In the genomic region with DNA sequence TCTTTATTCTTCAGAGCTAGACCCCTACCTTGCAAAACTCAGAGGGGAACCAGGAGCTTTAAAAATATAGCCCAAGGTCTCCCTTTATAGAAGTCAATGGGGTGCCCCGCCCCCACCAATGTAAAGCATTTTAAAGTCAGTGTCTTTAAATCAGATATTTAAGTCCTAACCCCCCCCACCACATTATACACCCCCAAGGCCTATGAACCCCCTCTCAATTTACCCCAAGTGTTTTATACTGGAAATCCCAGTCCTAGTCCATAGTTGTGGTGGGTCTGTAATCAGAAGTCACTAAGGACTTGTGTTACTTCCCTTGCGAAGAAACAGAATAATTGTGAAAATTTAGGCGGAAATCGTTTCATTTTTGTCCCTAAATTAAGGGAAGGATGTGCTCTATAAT, we compare ENCODE assay signal across 8 mouse cellular contexts. TPM values are rescaled to one million over a fixed set of nuclear protein-coding genes. Genes with fewer than 3 reads are reported as not detected.
DNase-seq lines count a peak whose midpoint lies in the region; ATAC-seq and TF ChIP-seq lines count a peak whose summit lies in the region.

No protein-coding gene starts in this region.

- whole genome bisulfite sequencing in neural tube, embryonic 15.5 days = 21% methylated on average over 4 of the region's 4 CpGs

- DNase-seq in cerebellum, adult 9-11 months = peak; percentile 24
- no peak for DNase-seq in cerebellum, adult 11-12 months
- DNase-seq in testis, postnatal 14 days (ENCODE audit: low spot score) = no peak
- peak; percentile 28 to 46 for DNase-seq in kidney, postnatal 4 days
- DNase-seq in layer of hippocampus, adult 9-10 months (ENCODE audit: low spot score) = no peak
- DNase-seq in layer of hippocampus, adult 11-12 months (ENCODE audit: low spot score) = no peak

- no peak overlapping the region for H3K4me3 ChIP-seq in testis, adult 2 months (ENCODE audit: control insufficient read depth, low read depth, low read length)
- peak overlapping the region; percentile 63 for H3K4me3 ChIP-seq in neural tube, embryonic 15.5 days (replicated peaks)

- no peaks in the 10 kb centered on the region for H3K9me3 ChIP-seq in neural tube, embryonic 15.5 days (replicated peaks)

- peak overlapping the region; percentile 56; the same call in 1 of the 2 replicates for H3K9ac ChIP-seq in neural tube, embryonic 15.5 days (replicated peaks)

- H3K4me1 ChIP-seq in testis, adult 2 months (ENCODE audit: control insufficient read depth, insufficient read depth, low read length) = peaks cover 7% of the 10 kb centered on the region
- H3K4me1 ChIP-seq in neural tube, embryonic 15.5 days = peaks cover 19% of the 10 kb centered on the region

- H3K4me2 ChIP-seq in neural tube, embryonic 15.5 days = peak overlapping the region; percentile 100

- H3K27ac ChIP-seq in testis, adult 2 months (ENCODE audit: control insufficient read depth, insufficient read depth, low read depth, low read length) = peak overlapping the region; percentile 90
- H3K27ac ChIP-seq in neural tube, embryonic 15.5 days (replicated peaks) = peak overlapping the region; percentile 85; the same call in 1 of the 2 replicates

- no peak for TF ChIP-seq CTCF in testis, adult 2 months (IDR thresholded peaks at IDR 0.05; ENCODE audit: control insufficient read depth, insufficient read depth, insufficient replicate concordance, low read depth, low read length)

- no peaks in the 10 kb centered on the region for H3K27me3 ChIP-seq in testis, adult 2 months (ENCODE audit: control insufficient read depth, insufficient read depth, low read length)
- no peaks in the 10 kb centered on the region for H3K27me3 ChIP-seq in neural tube, embryonic 15.5 days (replicated peaks)

- H3K36me3 ChIP-seq in testis, adult 2 months (ENCODE audit: control insufficient read depth, insufficient read depth, low read length) = no peaks in the 10 kb centered on the region
- H3K36me3 ChIP-seq in neural tube, embryonic 15.5 days = no peaks in the 10 kb centered on the region

- no peak for ATAC-seq in neural tube, embryonic 15.5 days (ENCODE audit: low FRiP score)

- no peak for TF ChIP-seq POLR2A in testis, adult 2 months (IDR thresholded peaks at IDR 0.05; ENCODE audit: control insufficient read depth, low read depth, low read length)

RNA-seq across cellular contexts. Expression of gene Hist1h1c, which starts 0.6 kb away (rescaled TPM):
- 5.4 and 6.9 TPM in 2 replicates for polyA plus RNA-seq in testis, adult 2 months (2012; rRNA removed)
- 7.4 and 13.8 TPM in 2 replicates for polyA plus RNA-seq in neural tube, embryonic 15.5 days (2015; fragmentation: Nextera tagmentation; extraction: Ambion mirVana)

RNA-seq across cellular contexts. Expression of gene Hist1h3c, which starts 7.4 kb away (rescaled TPM):
- polyA plus RNA-seq in testis, adult 2 months (2012; rRNA removed) = 2.3 TPM in 2 replicates
- polyA plus RNA-seq in neural tube, embryonic 15.5 days (2015; fragmentation: Nextera tagmentation; extraction: Ambion mirVana) = 0.78 and 2.4 TPM in 2 replicates

RNA-seq across cellular contexts. Expression of gene Hist1h2bb, which starts 8.5 kb away (rescaled TPM):
- 3.9 and 7.0 TPM in 2 replicates for polyA plus RNA-seq in testis, adult 2 months (2012; rRNA removed)
- polyA plus RNA-seq in neural tube, embryonic 15.5 days (2015; fragmentation: Nextera tagmentation; extraction: Ambion mirVana) = 0.83 TPM in 1 of 2 replicates, not detected in the other

RNA-seq across cellular contexts. Expression of gene Hist1h2ab, which starts 12.9 kb away (rescaled TPM):
- polyA plus RNA-seq in testis, adult 2 months (2012; rRNA removed) = 4.4 and 6.2 TPM in 2 replicates
- polyA plus RNA-seq in neural tube, embryonic 15.5 days (2015; fragmentation: Nextera tagmentation; extraction: Ambion mirVana) = 3.0 and 12.1 TPM in 2 replicates

RNA-seq across cellular contexts. Expression of gene Hist1h3b, which starts 14.0 kb away (rescaled TPM):
- polyA plus RNA-seq in testis, adult 2 months (2012; rRNA removed) = 4.2 and 4.7 TPM in 2 replicates
- polyA plus RNA-seq in neural tube, embryonic 15.5 days (2015; fragmentation: Nextera tagmentation; extraction: Ambion mirVana) = 1.2 and 2.0 TPM in 2 replicates

Comparison
In these comparisons a context has a peak if more than half of its experiments do, and no peak if none do; other contexts are left out.
1. DNase-seq: peak in cerebellum, adult 9-11 months (single experiment) and kidney, postnatal 4 days (2 of 2); none in cerebellum, adult 11-12 months (single experiment), testis, postnatal 14 days (single experiment), layer of hippocampus, adult 9-10 months (single experiment) and layer of hippocampus, adult 11-12 months (single experiment).